Mouse (Mus musculus): ENCODE data around the gene Osbpl10. TPM values are rescaled to one million over a fixed set of nuclear protein-coding genes. Genes with fewer than 3 reads are reported as not detected.

Gene Osbpl10
- polyA plus RNA-seq, 1 experiment from 2014 or later = 1.5 TPM

GRCm38 (mm10) chr9:115096481-115096880 is 118.1 kb downstream of the Osbpl10 start:
- H3K9ac ChIP-seq = peak overlapping the region; percentile 37
- 0 out of 2 replicates have a peak, but pooled peaks cover 3% of the 10 kb centered on the region for H3K36me3 ChIP-seq
- H3K27ac ChIP-seq (replicated peaks) = no peak overlapping the region
- H3K27me3 ChIP-seq (replicated peaks) = no peaks in the 10 kb centered on the region
- no peak for ATAC-seq (ENCODE audit: extremely low read depth, insufficient number of reproducible peaks, low FRiP score, low TSS enrichment)
- H3K4me2 ChIP-seq = peak overlapping the region; percentile 64
- H3K9me3 ChIP-seq = peaks cover 8% of the 10 kb centered on the region
- WGBS = 37% methylated on average over 10 of the region's 10 CpGs
- H3K4me1 ChIP-seq = peaks cover 4% of the 10 kb centered on the region; the same call in 1 of the 2 replicates
- peak overlapping the region; percentile 34 for H3K4me3 ChIP-seq

- H3K27ac ChIP-seq (replicated peaks) = no peak overlapping the region
- no peak overlapping the region for H3K4me3 ChIP-seq
- H3K9me3 ChIP-seq = peaks cover 7% of the 10 kb centered on the region
- ATAC-seq (ENCODE audit: extremely low read depth, insufficient number of reproducible peaks, low FRiP score, low TSS enrichment) = no peak
- no peaks in the 10 kb centered on the region for H3K27me3 ChIP-seq (replicated peaks)
- H3K4me1 ChIP-seq = peaks cover 4% of the 10 kb centered on the region; the same call in 1 of the 2 replicates
- H3K4me2 ChIP-seq = no peak overlapping the region
- H3K36me3 ChIP-seq = 0 out of 2 replicates have a peak, but pooled peaks cover 3% of the 10 kb centered on the region
- WGBS = 86% methylated on average over 4 of the region's 4 CpGs
- H3K9ac ChIP-seq = no peak overlapping the region
Measured at GRCm38 (mm10) chr9:115097340-115097739, 119.0 kb downstream of the Osbpl10 start.

DNA sequence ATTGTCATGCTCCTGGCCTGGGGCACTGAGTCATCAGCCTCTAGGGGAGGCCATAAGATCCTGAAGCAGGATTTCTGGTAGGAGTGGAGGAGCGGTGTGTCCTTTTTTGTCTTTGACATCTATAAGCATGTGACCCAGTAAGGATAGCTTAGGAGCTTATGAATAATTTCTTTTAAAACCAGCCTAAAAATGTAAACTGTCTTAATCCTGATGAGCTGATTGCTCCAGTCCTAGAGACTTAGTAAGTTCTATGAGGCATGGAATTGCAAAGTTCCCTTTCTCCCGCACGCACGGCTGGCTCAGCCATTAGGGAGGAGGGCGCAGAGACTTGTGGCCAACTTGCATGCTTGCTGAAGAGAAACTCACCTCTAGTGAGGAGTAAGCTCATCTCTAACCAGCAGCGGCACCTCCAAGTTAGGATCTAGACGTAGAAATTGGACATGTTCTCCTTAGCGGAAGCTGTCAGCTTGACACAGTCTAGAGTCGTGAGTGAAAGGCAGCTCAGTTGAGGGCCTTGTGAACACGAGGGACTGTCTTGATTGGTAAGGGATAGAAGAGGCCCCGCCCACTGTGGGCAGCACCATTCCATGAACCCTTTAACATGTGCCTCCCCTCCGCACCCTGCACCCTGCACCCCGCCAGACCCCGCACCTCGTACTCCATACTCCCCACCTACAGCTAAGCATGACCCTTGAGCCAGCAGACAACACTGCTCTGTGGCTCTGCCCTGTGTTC is 122.0 kb downstream of the Osbpl10 start:
- H3K4me2 ChIP-seq = no peak overlapping the region
- 0 out of 2 replicates have a peak, but pooled peaks cover under 1% of the 10 kb centered on the region for H3K36me3 ChIP-seq
- no peak for ATAC-seq (ENCODE audit: extremely low read depth, insufficient number of reproducible peaks, low FRiP score, low TSS enrichment)
- H3K4me1 ChIP-seq = peaks cover 4% of the 10 kb centered on the region; the same call in 1 of the 2 replicates
- H3K27ac ChIP-seq (replicated peaks) = no peak overlapping the region
- no peaks in the 10 kb centered on the region for H3K27me3 ChIP-seq (replicated peaks)
- no peak overlapping the region for H3K9ac ChIP-seq
- no peak overlapping the region for H3K4me3 ChIP-seq
- 81% methylated on average over 15 of the region's 15 CpGs for WGBS
- no peaks in the 10 kb centered on the region; the same call in 1 of the 2 replicates for H3K9me3 ChIP-seq

GRCm38 (mm10) chr9:115107430-115107829 is 129.1 kb downstream of the Osbpl10 start:
- Histone ChIP-seq H3K9me3 (no peaks in the 10 kb centered on the region), H3K4me2 (no peak overlapping the region), H3K4me1 (0 out of 2 replicates have a peak, but pooled peaks cover 4% of the 10 kb centered on the region), H3K27me3 (replicated peaks) (no peaks in the 10 kb centered on the region), H3K36me3 (peaks cover 3% of the 10 kb centered on the region; the same call in 1 of the 2 replicates), H3K4me3 (no peak overlapping the region), H3K27ac (replicated peaks) (no peak overlapping the region), H3K9ac (no peak overlapping the region)
- no peak for ATAC-seq (ENCODE audit: extremely low read depth, insufficient number of reproducible peaks, low FRiP score, low TSS enrichment)
- 77% methylated on average over 7 of the region's 7 CpGs for WGBS

GRCm38 (mm10) chr9:115110655-115111054 is 132.3 kb downstream of the Osbpl10 start:
- WGBS = 62% methylated on average over 3 of the region's 3 CpGs
- Histone ChIP-seq H3K27ac (replicated peaks) (no peak overlapping the region), H3K9me3 (no peaks in the 10 kb centered on the region), H3K4me2 (no peak overlapping the region), H3K36me3 (peaks cover 3% of the 10 kb centered on the region; the same call in 1 of the 2 replicates), H3K4me3 (no peak overlapping the region), H3K27me3 (replicated peaks) (no peaks in the 10 kb centered on the region), H3K4me1 (0 out of 2 replicates have a peak, but pooled peaks cover 4% of the 10 kb centered on the region), H3K9ac (no peak overlapping the region)
- no peak for ATAC-seq (ENCODE audit: extremely low read depth, insufficient number of reproducible peaks, low FRiP score, low TSS enrichment)

DNA sequence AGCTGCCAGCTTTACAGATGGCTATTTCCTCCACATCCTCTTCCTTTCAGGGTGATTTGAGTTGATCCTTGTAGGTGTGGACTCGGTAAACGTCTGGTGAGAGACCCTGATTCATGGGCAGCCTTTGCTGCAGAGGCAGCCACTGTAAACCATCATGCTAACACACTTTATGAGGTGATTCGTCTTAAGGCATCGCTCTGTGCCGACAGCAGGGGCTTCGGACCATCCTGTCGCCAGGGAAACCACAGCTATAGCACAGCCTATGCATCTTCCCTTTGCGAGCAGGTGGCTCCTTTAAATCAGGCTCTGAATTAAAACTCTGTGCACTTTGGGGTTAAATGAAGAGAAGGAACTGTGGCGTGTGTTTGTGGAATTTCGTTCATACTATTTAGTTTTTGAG is 138.9 kb downstream of the Osbpl10 start:
- H3K9ac ChIP-seq = no peak overlapping the region
- H3K4me1 ChIP-seq = peaks cover 18% of the 10 kb centered on the region
- no peaks in the 10 kb centered on the region for H3K36me3 ChIP-seq
- H3K27ac ChIP-seq (replicated peaks) = no peak overlapping the region
- no peak for ATAC-seq (ENCODE audit: extremely low read depth, insufficient number of reproducible peaks, low FRiP score, low TSS enrichment)
- no peak overlapping the region for H3K4me3 ChIP-seq
- no peak overlapping the region for H3K4me2 ChIP-seq
- no peaks in the 10 kb centered on the region for H3K9me3 ChIP-seq
- no peaks in the 10 kb centered on the region for H3K27me3 ChIP-seq (replicated peaks)
- WGBS = 74% methylated on average over 10 of the region's 10 CpGs

- Histone ChIP-seq H3K9me3 (no peaks in the 10 kb centered on the region), H3K27ac (replicated peaks) (peak overlapping the region; percentile 55; the same call in 1 of the 2 replicates), H3K27me3 (replicated peaks) (no peaks in the 10 kb centered on the region), H3K36me3 (no peaks in the 10 kb centered on the region), H3K4me2 (peak overlapping the region; percentile 34; the same call in 1 of the 2 replicates), H3K9ac (no peak overlapping the region), H3K4me3 (no peak overlapping the region), H3K4me1 (peaks cover 18% of the 10 kb centered on the region)
- no peak for ATAC-seq (ENCODE audit: extremely low read depth, insufficient number of reproducible peaks, low FRiP score, low TSS enrichment)
- WGBS = 76% methylated on average over 5 of the region's 5 CpGs
Measured at GRCm38 (mm10) chr9:115120276-115120675, 141.9 kb downstream of the Osbpl10 start.

- H3K4me1 ChIP-seq = peaks cover 18% of the 10 kb centered on the region
- H3K4me3 ChIP-seq = no peak overlapping the region
- H3K36me3 ChIP-seq = no peaks in the 10 kb centered on the region
- no peaks in the 10 kb centered on the region for H3K27me3 ChIP-seq (replicated peaks)
- WGBS = 45% methylated on average over 17 of the region's 17 CpGs
- peak overlapping the region; percentile 48; the same call in 1 of the 2 replicates for H3K9ac ChIP-seq
- no peak for ATAC-seq (ENCODE audit: extremely low read depth, insufficient number of reproducible peaks, low FRiP score, low TSS enrichment)
- H3K27ac ChIP-seq (replicated peaks) = peak overlapping the region; percentile 55; the same call in 1 of the 2 replicates
- peak overlapping the region; percentile 34 for H3K4me2 ChIP-seq
- no peaks in the 10 kb centered on the region for H3K9me3 ChIP-seq
Measured at GRCm38 (mm10) chr9:115120678-115121224, 142.4 kb downstream of the Osbpl10 start.

DNA sequence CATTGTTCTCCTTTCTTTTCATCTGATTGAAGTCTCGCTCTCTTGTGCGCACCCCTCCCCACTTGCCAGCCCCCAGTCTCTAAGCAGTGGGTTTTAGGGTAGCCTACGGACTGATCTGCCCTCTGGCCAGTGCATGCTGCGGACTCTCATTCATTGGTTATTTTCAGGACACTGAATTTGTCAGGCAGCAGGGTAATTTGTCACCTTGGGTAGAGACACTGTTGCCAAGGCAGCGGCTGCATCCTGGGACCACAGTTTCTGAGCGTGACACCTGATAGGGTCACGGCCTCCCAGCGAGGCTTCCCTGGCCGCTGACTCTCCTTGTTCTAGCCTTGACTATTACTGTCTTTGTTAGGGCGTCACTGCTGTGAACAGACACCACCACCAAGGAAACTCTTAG is 149.0 kb downstream of the Osbpl10 start:
- 74% methylated on average over 10 of the region's 10 CpGs for WGBS
- H3K4me2 ChIP-seq = no peak overlapping the region
- no peaks in the 10 kb centered on the region for H3K9me3 ChIP-seq
- ATAC-seq (ENCODE audit: extremely low read depth, insufficient number of reproducible peaks, low FRiP score, low TSS enrichment) = no peak
- no peak overlapping the region for H3K27ac ChIP-seq (replicated peaks)
- no peak overlapping the region for H3K4me3 ChIP-seq
- H3K4me1 ChIP-seq = no peaks in the 10 kb centered on the region
- H3K27me3 ChIP-seq (replicated peaks) = no peaks in the 10 kb centered on the region
- H3K9ac ChIP-seq = no peak overlapping the region
- H3K36me3 ChIP-seq = no peaks in the 10 kb centered on the region

DNA sequence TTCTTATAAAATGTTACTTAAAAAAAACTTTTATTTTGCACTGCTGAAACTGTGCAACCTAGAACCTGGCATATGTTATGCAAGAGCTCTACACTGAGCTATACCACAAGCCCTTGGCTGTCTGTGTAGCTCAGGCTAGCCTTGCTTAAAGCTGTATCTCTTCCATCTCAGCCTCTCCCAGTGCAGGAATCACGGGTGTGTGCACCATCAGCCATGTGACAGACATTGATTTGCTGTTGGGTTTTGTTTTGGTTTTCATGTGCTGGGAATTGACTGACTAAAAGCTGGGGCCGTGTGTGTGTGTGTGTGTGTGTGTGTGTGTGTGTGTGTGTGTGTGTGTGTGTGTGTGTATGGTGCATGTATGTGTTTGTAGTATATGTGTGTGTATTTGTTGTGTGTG is 155.6 kb downstream of the Osbpl10 start:
- H3K4me3 ChIP-seq = no peak overlapping the region
- H3K9me3 ChIP-seq = no peaks in the 10 kb centered on the region
- no peaks in the 10 kb centered on the region for H3K27me3 ChIP-seq (replicated peaks)
- H3K27ac ChIP-seq (replicated peaks) = no peak overlapping the region
- H3K4me2 ChIP-seq = no peak overlapping the region
- ATAC-seq (ENCODE audit: extremely low read depth, insufficient number of reproducible peaks, low FRiP score, low TSS enrichment) = no peak
- 47% methylated on average over 2 of the region's 2 CpGs for WGBS
- no peak overlapping the region for H3K9ac ChIP-seq
- no peaks in the 10 kb centered on the region for H3K36me3 ChIP-seq
- H3K4me1 ChIP-seq = no peaks in the 10 kb centered on the region

- Histone ChIP-seq H3K9me3 (no peaks in the 10 kb centered on the region), H3K4me1 (no peaks in the 10 kb centered on the region), H3K9ac (no peak overlapping the region), H3K27me3 (replicated peaks) (no peaks in the 10 kb centered on the region), H3K4me3 (no peak overlapping the region), H3K4me2 (no peak overlapping the region), H3K27ac (replicated peaks) (no peak overlapping the region), H3K36me3 (no peaks in the 10 kb centered on the region)
- ATAC-seq (ENCODE audit: extremely low read depth, insufficient number of reproducible peaks, low FRiP score, low TSS enrichment) = no peak
- 68% methylated on average over 4 of the region's 4 CpGs for WGBS
Measured at GRCm38 (mm10) chr9:115134736-115135135, 156.4 kb downstream of the Osbpl10 start.

Measured in heart, embryonic 13.5 days (tissue).